Mouse (Mus musculus) G1E (cell line): ENCODE measurements around the gene Ldlr. TPM values are rescaled to one million over a fixed set of nuclear protein-coding genes. Genes with fewer than 3 reads are reported as not detected.

Experiments
- ATAC-seq: 2 replicates; pipeline ENCODE4 v1.8.0; 2016; ENCODE audit warnings: mild to moderate bottlenecking; ENCODE audit not compliant: insufficient number of reproducible peaks, poor library complexity, low FRiP score, severe bottlenecking; ENCODE audit errors: extremely low read depth
- DNase-seq: peaks from one replicate; pipeline ENCODE4 v3.0.0; 2012; ENCODE audit warnings: low spot score
- H3K27me3 ChIP-seq: 2 replicates; pipeline ENCODE4 v1.6.1; 2012; ENCODE audit warnings: mild to moderate bottlenecking, low read length, inconsistent platforms; ENCODE audit not compliant: insufficient read depth
- H3K36me3 ChIP-seq: replicated peaks from 2 replicates; pipeline ENCODE3; 2012; ENCODE audit warnings: mild to moderate bottlenecking, inconsistent platforms
- H3K4me1 ChIP-seq: 2 replicates; pipeline ENCODE4 v1.6.1; 2012; ENCODE audit warnings: low read depth, low read length, inconsistent platforms, mixed read lengths; ENCODE audit not compliant: insufficient read depth
- H3K4me3 ChIP-seq: 2 replicates; pipeline ENCODE4 v1.5.1; 2012; ENCODE audit warnings: low read depth, mild to moderate bottlenecking, inconsistent platforms, low read length, moderate library complexity, mixed read lengths
- H3K9me3 ChIP-seq: replicated peaks from 2 replicates; pipeline ENCODE4 v1.6.1; 2012; ENCODE audit warnings: inconsistent platforms
- CTCF ChIP-seq: IDR thresholded peaks from 2 replicates; pipeline ENCODE4 v1.5.1; 2012; ENCODE audit warnings: low read depth, low read length, inconsistent platforms, mixed read lengths
- GATA1 ChIP-seq: IDR thresholded peaks from 2 replicates; pipeline ENCODE4 v1.6.1; 2012; ENCODE audit warnings: borderline replicate concordance, low read length, inconsistent platforms, mixed read lengths
- GATA2 ChIP-seq: IDR thresholded peaks from 2 replicates; pipeline ENCODE4 v1.6.1; 2012; ENCODE audit warnings: low read depth, low read length, inconsistent platforms, borderline replicate concordance
- POLR2AphosphoS5 ChIP-seq: IDR thresholded peaks from 2 replicates; pipeline ENCODE4 v1.6.1; 2012; ENCODE audit warnings: low read depth, low read length, inconsistent platforms; ENCODE audit not compliant: insufficient replicate concordance
- TAL1 ChIP-seq: conservative IDR thresholded peaks from 2 replicates; pipeline ENCODE4 v1.6.1; 2012; ENCODE audit warnings: low read depth, low read length, inconsistent platforms, mixed read lengths
- polyA plus RNA-seq: library from polyadenylated mRNA; stranded (reverse); fragments of >175 nt; gene quantifications from 2 replicates; pipeline ENCODE4 v1.2.3, GENCODE M21; 2012
- total RNA-seq, 2 experiments: library from RNA; stranded (forward) in 1 of 2; stranded (reverse) in 1 of 2; fragments of 200-1000 nt in 1 of 2; fragments of >200 nt in 1 of 2; fragmentation: Nextera tagmentation in 1 of 2; gene quantifications; 2 replicates each; pipeline ENCODE4 v1.2.3; 2014 to 2017

Ldlr gene
- total and polyA plus RNA-seq, 3 experiments: 21.9 to 52.1 (median 37.5) TPM

DNA sequence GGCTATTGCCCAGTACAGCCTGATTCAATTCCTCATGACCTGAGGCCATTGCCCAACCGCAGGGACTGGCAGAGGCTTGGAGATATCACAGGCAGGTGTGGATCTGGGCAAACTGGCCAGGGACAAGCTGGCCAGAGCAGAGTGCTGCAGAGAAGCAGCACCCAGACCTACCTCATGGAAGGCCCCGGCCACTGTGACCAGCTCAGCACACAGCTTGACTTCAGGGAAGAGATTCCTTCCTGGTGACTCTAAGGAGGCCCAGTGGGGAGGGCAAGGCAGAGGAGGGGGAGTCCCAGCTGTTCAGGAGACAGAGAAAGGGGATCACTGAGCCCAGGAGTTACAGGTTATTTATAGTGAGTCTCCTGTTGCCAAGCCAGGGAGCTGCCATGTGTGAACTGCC, 2.2 kb upstream of the Ldlr start:
- ATAC-seq (no peak), DNase-seq (no peak)
- Histone ChIP-seq H3K36me3 (peaks cover 19% of the 10 kb centered on the region), H3K9me3 (no peaks in the 10 kb centered on the region), H3K4me1 (peaks cover 61% of the 10 kb centered on the region), H3K4me3 (no peak overlapping the region), H3K27me3 (no peaks in the 10 kb centered on the region)
- no peak for TF ChIP-seq CTCF
- no peak for TF ChIP-seq GATA1
- no peak for TF ChIP-seq POLR2AphosphoS5
- no peak for TF ChIP-seq TAL1
- TF ChIP-seq GATA2: no peak

DNA sequence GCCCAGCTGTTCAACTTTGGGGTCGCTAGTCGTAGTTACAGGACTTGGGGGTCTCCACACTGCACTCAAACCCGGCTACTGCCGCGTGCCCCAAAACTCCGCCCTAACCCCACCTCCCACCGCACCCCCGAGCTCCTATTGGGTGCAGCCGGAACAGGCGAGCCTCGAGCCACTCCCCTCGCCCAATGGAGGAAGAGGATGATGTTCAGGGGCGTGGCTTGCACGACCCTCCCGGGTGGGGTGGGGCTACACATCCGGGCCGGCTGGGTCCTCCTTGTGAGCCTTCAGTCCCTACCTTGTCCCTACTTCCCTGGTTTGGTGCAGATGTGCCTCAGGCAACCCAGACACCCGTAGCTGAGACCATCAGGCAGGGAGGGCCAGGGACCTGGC, 859 bp downstream of the Ldlr start:
- H3K27me3 ChIP-seq: no peaks in the 10 kb centered on the region
- H3K36me3 ChIP-seq: peaks cover 47% of the 10 kb centered on the region
- H3K4me3 ChIP-seq: peak overlapping the region; percentile 93
- peak; percentile 95 for DNase-seq
- peak; percentile 95 for ATAC-seq
- TF ChIP-seq GATA2 (no peak), TAL1 (no peak), POLR2AphosphoS5 (no peak), GATA1 (no peak), CTCF (no peak)
- H3K9me3 ChIP-seq: no peaks in the 10 kb centered on the region
- H3K4me1 ChIP-seq: peaks cover 72% of the 10 kb centered on the region

DNA sequence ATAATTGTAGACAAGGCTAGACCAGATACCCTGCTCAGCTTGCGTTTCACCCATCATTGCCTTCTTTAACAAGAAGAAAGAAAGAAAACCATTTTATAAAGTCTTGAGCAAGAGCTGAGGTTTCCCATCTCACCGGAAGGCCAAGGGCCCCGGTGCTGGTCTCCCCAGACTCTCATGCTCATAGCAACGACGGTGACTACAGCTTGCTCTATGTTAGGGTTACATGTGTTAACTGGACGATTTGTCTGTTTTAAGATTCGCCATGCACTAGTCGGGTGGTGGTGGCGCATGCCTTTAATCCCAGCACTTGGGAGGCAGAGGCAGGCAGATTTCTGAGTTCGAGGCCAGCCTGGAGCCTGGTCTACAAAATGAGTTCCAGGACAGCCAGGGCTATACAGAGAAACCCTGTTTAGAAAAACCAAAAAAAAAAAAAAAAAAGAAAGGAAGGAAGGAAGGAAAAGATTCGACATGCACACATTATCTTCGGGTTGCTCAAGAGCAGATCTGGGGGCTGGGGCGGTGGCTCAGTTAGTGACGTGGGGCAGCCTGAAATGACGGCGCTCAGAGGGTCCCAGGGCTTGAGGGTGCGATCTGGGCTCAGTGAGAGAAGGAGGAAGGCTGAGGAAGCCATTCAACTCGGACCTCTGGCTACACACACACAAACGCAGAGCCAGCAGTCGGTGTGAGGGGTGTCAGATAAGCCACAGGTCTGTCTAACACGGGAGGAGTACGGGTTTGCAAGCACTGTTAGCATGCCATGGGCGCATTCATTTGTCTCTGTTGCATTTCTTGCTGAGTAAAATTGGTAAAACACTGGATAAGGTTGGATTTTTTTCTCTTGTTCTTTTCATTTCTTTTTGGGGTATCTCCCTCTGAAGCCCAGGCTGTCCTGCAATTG, 2.2 kb downstream of the Ldlr start:
- Histone ChIP-seq H3K9me3 (no peaks in the 10 kb centered on the region), H3K4me3 (peak overlapping the region; percentile 93), H3K27me3 (no peaks in the 10 kb centered on the region), H3K36me3 (peaks cover 59% of the 10 kb centered on the region), H3K4me1 (peaks cover 73% of the 10 kb centered on the region)
- DNase-seq: peak; percentile 55
- no peak for TF ChIP-seq TAL1
- TF ChIP-seq GATA2: no peak
- no peak for TF ChIP-seq CTCF
- no peak for TF ChIP-seq GATA1
- no peak for TF ChIP-seq POLR2AphosphoS5
- no peak for ATAC-seq

DNA sequence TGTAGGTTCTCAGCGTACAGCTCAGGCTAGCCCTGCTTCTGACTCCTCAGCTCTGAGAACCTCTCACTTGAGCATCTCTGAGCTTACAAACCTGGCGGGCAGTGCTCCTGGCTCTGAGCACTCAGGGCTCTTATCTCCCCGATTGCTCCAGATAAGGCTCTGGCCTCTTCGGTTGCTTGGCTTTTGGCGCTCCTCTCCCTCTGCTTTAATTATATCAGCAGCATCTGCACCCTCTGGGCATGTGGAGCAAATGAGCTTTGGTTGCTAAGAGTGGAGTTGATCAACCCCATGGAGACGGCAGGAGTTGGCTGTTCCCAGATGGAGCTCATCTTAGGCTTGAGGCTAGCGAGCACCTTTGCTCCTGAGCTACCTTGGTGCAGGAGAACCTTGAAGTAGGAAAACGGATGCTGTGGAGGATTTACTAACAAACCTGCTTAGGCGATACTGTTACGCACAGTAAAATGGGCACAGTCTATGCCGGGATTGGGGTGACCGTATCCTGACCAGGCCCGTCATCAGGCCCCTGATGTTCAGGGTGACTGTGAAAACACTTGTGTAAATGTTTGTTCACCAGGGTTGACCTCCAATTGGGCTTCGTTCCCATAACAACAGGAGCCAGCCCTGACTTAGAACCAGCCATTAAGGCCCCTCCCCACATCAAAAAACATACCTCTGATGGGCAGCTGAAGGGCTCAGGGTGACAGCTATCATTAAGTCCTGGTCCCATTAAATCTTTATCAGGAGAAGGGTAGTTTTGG, 3.1 kb downstream of the Ldlr start:
- no peak for ATAC-seq
- Histone ChIP-seq H3K4me3 (peak overlapping the region; percentile 93; the same call in 1 of the 2 replicates), H3K9me3 (no peaks in the 10 kb centered on the region), H3K36me3 (peaks cover 67% of the 10 kb centered on the region), H3K27me3 (no peaks in the 10 kb centered on the region), H3K4me1 (peaks cover 71% of the 10 kb centered on the region)
- DNase-seq: no peak
- no peak for TF ChIP-seq GATA1
- TF ChIP-seq CTCF: no peak
- no peak for TF ChIP-seq GATA2
- TF ChIP-seq TAL1: no peak
- TF ChIP-seq POLR2AphosphoS5: no peak

DNA sequence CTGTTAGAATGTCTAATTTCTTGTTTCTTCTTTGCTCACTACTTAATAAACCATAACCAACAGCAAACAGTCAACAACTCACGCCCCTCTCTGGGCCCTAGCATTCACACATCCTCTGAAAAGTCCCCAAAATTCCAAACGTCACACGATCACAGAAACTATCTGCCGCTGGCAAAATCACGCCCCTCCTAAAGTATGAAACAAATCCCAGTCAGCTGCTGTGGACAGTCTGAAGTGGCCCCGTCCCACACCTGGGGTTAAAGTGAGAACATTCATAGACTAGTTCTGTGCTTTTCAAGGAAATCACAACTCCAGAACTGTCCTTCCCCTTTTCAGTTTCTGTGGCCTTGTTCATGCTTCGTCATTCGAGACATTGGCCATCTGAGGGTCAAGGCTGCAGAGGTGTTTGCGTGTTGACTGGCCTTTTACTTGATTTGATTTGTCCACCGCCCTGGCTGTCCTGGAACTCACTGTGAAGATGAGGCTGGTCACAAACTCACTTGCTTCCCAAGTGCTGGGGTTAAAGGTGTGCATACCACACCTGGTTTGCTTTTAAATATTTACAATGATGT, 5.1 kb downstream of the Ldlr start:
- H3K4me3 ChIP-seq: no peak overlapping the region; the same call in 1 of the 2 replicates
- no peaks in the 10 kb centered on the region; the same call in 1 of the 2 replicates for H3K9me3 ChIP-seq
- no peaks in the 10 kb centered on the region for H3K27me3 ChIP-seq
- ATAC-seq: no peak
- H3K36me3 ChIP-seq: peaks cover 87% of the 10 kb centered on the region
- H3K4me1 ChIP-seq: peaks cover 59% of the 10 kb centered on the region
- TF ChIP-seq TAL1: no peak
- TF ChIP-seq POLR2AphosphoS5: no peak
- TF ChIP-seq GATA1: no peak
- TF ChIP-seq CTCF: no peak
- TF ChIP-seq GATA2: no peak
- no peak for DNase-seq

DNA sequence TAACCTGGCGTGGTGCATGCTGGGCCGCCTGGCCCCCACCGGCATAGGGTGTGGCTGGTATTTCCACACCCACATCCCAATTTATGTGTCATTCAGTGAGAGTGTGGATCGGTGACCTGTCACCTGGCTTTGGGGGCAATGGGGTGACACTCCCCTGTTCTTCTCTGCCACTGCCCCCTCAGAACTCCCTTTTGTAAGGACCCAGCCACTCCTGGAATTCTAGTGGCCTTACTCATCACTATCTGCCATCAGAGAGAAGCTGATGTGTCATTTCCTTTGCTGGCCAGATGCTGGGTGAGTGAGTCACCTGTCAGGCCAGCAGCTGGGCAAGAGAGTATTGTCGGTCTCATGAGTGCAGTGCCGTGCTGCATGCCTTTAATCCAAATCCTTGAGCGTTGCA, 6.0 kb downstream of the Ldlr start:
- Histone ChIP-seq H3K36me3 (peaks cover 95% of the 10 kb centered on the region), H3K4me3 (peak overlapping the region; percentile 58; the same call in 1 of the 2 replicates), H3K4me1 (peaks cover 59% of the 10 kb centered on the region), H3K27me3 (no peaks in the 10 kb centered on the region), H3K9me3 (no peaks in the 10 kb centered on the region; the same call in 1 of the 2 replicates)
- ATAC-seq (peak; percentile 28), DNase-seq (no peak)
- no peak for TF ChIP-seq GATA1
- no peak for TF ChIP-seq GATA2
- no peak for TF ChIP-seq POLR2AphosphoS5
- TF ChIP-seq TAL1: no peak
- TF ChIP-seq CTCF: no peak
